Mouse (Mus musculus) monocyte, adult 2 months (primary cell): Measurements from ENCODE around the gene Sstr3.

Experiments used
- DNase-seq, 2 experiments: peaks; one replicate each; pipeline ENCODE4 v3.0.0; 2022; ENCODE audit warnings: low spot score in 2 of 2, low read depth in 1 of 2

The Sstr3 gene

GRCm38 (mm10) chr15:78504816-78505215 lies 39.7 kb downstream of the Sstr3 start:
- DNase-seq = no peak

- no peak for DNase-seq
These were observed 40.5 kb downstream of the Sstr3 start for GRCm38 (mm10) chr15:78504013-78504412.

GRCm38 (mm10) chr15:78502437-78503132 lies 41.9 kb downstream of the Sstr3 start:
- DNase-seq = no peak

GRCm38 (mm10) chr15:78494968-78495406 lies 49.5 kb downstream of the Sstr3 start, which contains the start of gene Il2rb:
Il2rb (minus strand) TSS chr15:78495271.
- DNase-seq = no peak

GRCm38 (mm10) chr15:78493401-78494010 lies 51.0 kb downstream of the Sstr3 start:
- no peak for DNase-seq

GRCm38 (mm10) chr15:78491301-78491700 lies 53.2 kb downstream of the Sstr3 start:
- DNase-seq = no peak

GRCm38 (mm10) chr15:78489906-78490305 lies 54.6 kb downstream of the Sstr3 start:
- DNase-seq = no peak

GRCm38 (mm10) chr15:78489248-78489647 lies 55.2 kb downstream of the Sstr3 start:
- no peak for DNase-seq

- no peak for DNase-seq
These were observed 57.4 kb downstream of the Sstr3 start for GRCm38 (mm10) chr15:78487066-78487465.
